Mouse (Mus musculus) CH12.LX (cell line): Measurements from ENCODE around the gene Zfp810. TPM values are rescaled to one million over a fixed set of nuclear protein-coding genes. Genes with fewer than 3 reads are reported as not detected.
"Not testable (repeated sequence)": the region's sequence is repeated elsewhere in the genome, so short reads cannot be mapped to it uniquely, and the experiment has no call there.

ENCODE experiments used
- DNase-seq: peaks from one replicate; pipeline ENCODE4 v3.0.0-alpha.2; 2013; ENCODE audit errors: extremely low read depth
- H3K27ac ChIP-seq: 2 replicates; pipeline ENCODE4 v1.5.1; 2012; ENCODE audit warnings: low read depth, mild to moderate bottlenecking, control low read depth, moderate library complexity; ENCODE audit not compliant: insufficient read depth
- H3K27me3 ChIP-seq: replicated peaks from 2 replicates; pipeline ENCODE3; 2012; ENCODE audit warnings: inconsistent platforms
- H3K36me3 ChIP-seq, 2 experiments: replicated peaks in 1 of 2; 2 replicates each; pipeline versions ENCODE3 to v1.6.1; 2012; ENCODE audit warnings: inconsistent platforms in 1 of 2, low read length in 1 of 2, mild to moderate bottlenecking in 1 of 2, mixed read lengths in 1 of 2, moderate library complexity in 1 of 2; ENCODE audit not compliant: control insufficient read depth in 1 of 2, insufficient read depth in 1 of 2
- H3K4me1 ChIP-seq, 2 experiments: 2 replicates each; pipeline ENCODE4 v1.6.1; 2012; ENCODE audit warnings: inconsistent platforms in 1 of 2, moderate library complexity in 1 of 2; ENCODE audit not compliant: insufficient read depth in 2 of 2, control insufficient read depth in 1 of 2
- H3K4me2 ChIP-seq: 2 replicates; pipeline ENCODE4 v1.6.1; 2012; ENCODE audit warnings: low read depth, mild to moderate bottlenecking, control low read depth; ENCODE audit not compliant: poor library complexity, insufficient read depth, severe bottlenecking
- H3K4me3 ChIP-seq, 3 experiments: fragments of 150-350 bp in 1 of 3; sonication (generic) in 1 of 3; replicated peaks in 1 of 3; 2 replicates each; pipeline versions ENCODE3 to v1.5.1; 2011 to 2012; ENCODE audit warnings: low read depth in 2 of 3, low read length in 2 of 3, mild to moderate bottlenecking in 2 of 3, moderate library complexity in 2 of 3, control low read depth in 1 of 3, improper control_type of control experiment in 1 of 3, inconsistent platforms in 1 of 3, mixed read lengths in 1 of 3; ENCODE audit not compliant: poor library complexity in 1 of 3
- H3K79me2 ChIP-seq: replicated peaks from 2 replicates; pipeline ENCODE4 v1.6.1; 2012; ENCODE audit warnings: mild to moderate bottlenecking, moderate library complexity; ENCODE audit not compliant: control insufficient read depth, poor library complexity, insufficient read depth, severe bottlenecking; ENCODE audit errors: extremely low read depth
- H3K9ac ChIP-seq: 2 replicates; pipeline ENCODE4 v1.6.1; 2012; ENCODE audit warnings: low read depth, mild to moderate bottlenecking, control low read depth, moderate library complexity; ENCODE audit not compliant: insufficient read depth
- H3K9me3 ChIP-seq: replicated peaks from 2 replicates; pipeline ENCODE3; 2012; ENCODE audit warnings: low read length, inconsistent platforms, mixed read lengths
- CHD1 ChIP-seq: IDR thresholded peaks from 2 replicates; pipeline ENCODE4 v1.6.1; 2012; ENCODE audit warnings: low read depth, low read length, improper control_type of control experiment, inconsistent platforms
- CTCF ChIP-seq, 2 experiments: IDR thresholded peaks in 1 of 2; conservative IDR thresholded peaks in 1 of 2; 2 replicates each; pipeline ENCODE4 v1.5.1; 2011 to 2012; ENCODE audit warnings: low read depth in 2 of 2, low read length in 2 of 2, improper control_type of control experiment in 1 of 2, inconsistent platforms in 1 of 2, mild to moderate bottlenecking in 1 of 2, moderate library complexity in 1 of 2
- E2F4 ChIP-seq: IDR thresholded peaks from 2 replicates; pipeline ENCODE4 v1.6.1; 2011; ENCODE audit warnings: low read depth, low read length, improper control_type of control experiment; ENCODE audit not compliant: insufficient replicate concordance
- IRF4 ChIP-seq: IDR thresholded peaks from 2 replicates; pipeline ENCODE4 v1.6.1; 2014; ENCODE audit warnings: low read depth, mild to moderate bottlenecking, inconsistent platforms, low read length, improper control_type of control experiment
- JUN ChIP-seq: IDR thresholded peaks from 2 replicates; pipeline ENCODE4 v1.6.1; 2011; ENCODE audit warnings: low read depth, mild to moderate bottlenecking, low read length, improper control_type of control experiment, moderate library complexity; ENCODE audit not compliant: insufficient read depth
- JUND ChIP-seq: conservative IDR thresholded peaks from 2 replicates; pipeline ENCODE4 v1.6.1; 2011; ENCODE audit warnings: low read depth, low read length, improper control_type of control experiment
- KAT2A ChIP-seq: IDR thresholded peaks from 2 replicates; pipeline ENCODE4 v1.6.1; 2012; ENCODE audit warnings: low read length, improper control_type of control experiment, inconsistent platforms; ENCODE audit not compliant: insufficient replicate concordance
- MAX ChIP-seq: IDR thresholded peaks from 2 replicates; pipeline ENCODE4 v1.6.1; 2011; ENCODE audit warnings: low read length, improper control_type of control experiment
- MEF2A ChIP-seq: IDR thresholded peaks from 2 replicates; pipeline ENCODE4 v1.6.1; 2014; ENCODE audit warnings: low read depth, mild to moderate bottlenecking, inconsistent platforms, low read length, improper control_type of control experiment, borderline replicate concordance
- MXI1 ChIP-seq: IDR thresholded peaks from 2 replicates; pipeline ENCODE4 v1.6.1; 2011; ENCODE audit warnings: mild to moderate bottlenecking, low read depth, low read length, improper control_type of control experiment
- MYC ChIP-seq: IDR thresholded peaks from 2 replicates; pipeline ENCODE4 v1.6.1; 2011; ENCODE audit warnings: low read depth, mild to moderate bottlenecking, improper control_type of control experiment, low read length
- NELFE ChIP-seq: IDR thresholded peaks from 2 replicates; pipeline ENCODE4 v1.6.1; 2011; ENCODE audit warnings: low read depth, low read length, improper control_type of control experiment
- POLR2AphosphoS2 ChIP-seq: IDR thresholded peaks from 2 replicates; pipeline ENCODE4 v1.6.1; 2011; ENCODE audit warnings: low read depth, low read length, improper control_type of control experiment
- RCOR1 ChIP-seq: conservative IDR thresholded peaks from 2 replicates; pipeline ENCODE4 v1.6.1; 2012; ENCODE audit warnings: low read depth, mild to moderate bottlenecking, inconsistent platforms, low read length, improper control_type of control experiment
- SIN3A ChIP-seq: IDR thresholded peaks from 2 replicates; pipeline ENCODE4 v1.6.1; 2012; ENCODE audit warnings: low read length, improper control_type of control experiment, inconsistent platforms
- TBP ChIP-seq: conservative IDR thresholded peaks from 2 replicates; pipeline ENCODE4 v1.6.1; 2011; ENCODE audit warnings: low read depth, low read length, improper control_type of control experiment
- TCF12 ChIP-seq: IDR thresholded peaks from 2 replicates; pipeline ENCODE4 v1.6.1; 2014; ENCODE audit warnings: low read depth, mild to moderate bottlenecking, inconsistent platforms, low read length, improper control_type of control experiment
- ZC3H11A ChIP-seq: IDR thresholded peaks from 2 replicates; pipeline ENCODE4 v1.6.1; 2012; ENCODE audit warnings: low read depth, mild to moderate bottlenecking, inconsistent platforms, low read length, improper control_type of control experiment
- dilution Hi-C: fragments of 300-500 bp; cut with MboI; formaldehyde crosslinking; loops from 2 replicates; pipeline ENCODE4 v1.14.3; 2020; ENCODE audit warnings: low sequenced_read_pairs; ENCODE audit not compliant: extremely low pct_unique_long_range_greater_than_20kb, extremely low pct_ligation_motif_present
- in situ Hi-C: fragments of 300-500 bp; cut with MboI; formaldehyde crosslinking; loops from 3 replicates; pipeline ENCODE4 v1.14.3; 2019; ENCODE audit warnings: low sequenced_read_pairs, low pct_ligation_motif_present, low pct_unique_long_range_greater_than_20kb, mixed read lengths
- polyA plus RNA-seq: library from polyadenylated mRNA; unstranded; fragments of >175 nt; gene quantifications from 2 replicates; pipeline ENCODE4 v1.2.1, GENCODE M21; 2012; ENCODE audit warnings: low read depth; ENCODE audit not compliant: insufficient read length
- total RNA-seq, 2 experiments: library from RNA; depleted of rRNA; stranded (reverse); fragments of 300-350 nt in 1 of 2; fragments of >200 nt in 1 of 2; gene quantifications; 2 replicates each; pipeline ENCODE4 v1.2.3; 2012 to 2014

Gene Zfp810
- total and polyA plus RNA-seq, 3 experiments: 4.3 to 7.5 (median 7.2) TPM

GRCm38 (mm10) chr9:22314066-22314465 is 6.6 kb upstream of the Zfp810 start:
- H3K9me3 ChIP-seq: peaks cover 42% of the 10 kb centered on the region
- no peaks in the 10 kb centered on the region for H3K27me3 ChIP-seq
- in situ Hi-C loops: no loop called here
- TF ChIP-seq TBP (no peak), CTCF (conservative IDR thresholded peaks at IDR 0.05 in 1 of 2, IDR thresholded peaks at IDR 0.05 in 1 of 2; ENCODE audit: low read depth in 2 of 2, low read length in 2 of 2) (no peak), NELFE (no peak), SIN3A (no peak), CHD1 (no peak), MAX (no peak), MXI1 (no peak), ZC3H11A (no peak), E2F4 (no peak)
- no peaks in the 10 kb centered on the region for H3K79me2 ChIP-seq
- no peak overlapping the region for H3K4me3 ChIP-seq
- DNase-seq: no peak
- dilution Hi-C loops: no loop called here
- no peaks in the 10 kb centered on the region for H3K36me3 ChIP-seq
- no peak overlapping the region for H3K9ac ChIP-seq
- H3K4me2 ChIP-seq: no peak overlapping the region
- no peak overlapping the region for H3K27ac ChIP-seq
- peaks cover 0 to 4% of the 10 kb centered on the region in 2 experiments; a peak in 1 of 4 replicates for H3K4me1 ChIP-seq

- Histone ChIP-seq H3K27me3 (no peaks in the 10 kb centered on the region), H3K79me2 (no peaks in the 10 kb centered on the region), H3K9me3 (peaks cover 40% of the 10 kb centered on the region), H3K9ac (no peak overlapping the region), H3K4me3 (no peak overlapping the region), H3K4me2 (no peak overlapping the region), H3K36me3 (no peaks in the 10 kb centered on the region), H3K4me1 (peaks cover 0 to 4% of the 10 kb centered on the region in 2 experiments; a peak in 1 of 4 replicates), H3K27ac (no peak overlapping the region)
- peak; percentile 39 for DNase-seq
- peak; percentile 37; the same call in 1 of the 2 replicates for TF ChIP-seq IRF4
- TF ChIP-seq MYC: no peak
- peak; percentile 39; the same call in 1 of the 2 replicates for TF ChIP-seq JUN
- peak; percentile 66 for TF ChIP-seq JUND
- in situ Hi-C loops (no loop called here), dilution Hi-C loops (no loop called here)
Measured at GRCm38 (mm10) chr9:22313218-22313617, 5.8 kb upstream of the Zfp810 start.

- no peak for DNase-seq
Measured at GRCm38 (mm10) chr9:22309651-22310050, 2.2 kb upstream of the Zfp810 start.

GRCm38 (mm10) chr9:22307920-22308262 is 443 bp upstream of the Zfp810 start:
- peaks cover 0 to 10% of the 10 kb centered on the region in 2 experiments; a peak in 2 of 4 replicates for H3K4me1 ChIP-seq
- H3K9me3 ChIP-seq: peaks cover 29% of the 10 kb centered on the region
- H3K4me2 ChIP-seq, DNase-seq, H3K27me3 ChIP-seq, H3K9ac ChIP-seq, H3K27ac ChIP-seq, H3K79me2 ChIP-seq, dilution Hi-C loops: not testable (repeated sequence)
- in situ Hi-C loops: loop anchor here (5.0 kb wide), 1 partner anchor 81 kb away; the partner anchor contains the start of gene Zfp809
- H3K4me3 ChIP-seq: peak overlapping the region; percentile 53 to 92 (median 91)
- H3K36me3 ChIP-seq: peaks cover 16 to 23% of the 10 kb centered on the region in 2 experiments

More at GRCm38 (mm10) chr9:22309651-22310050, 2.2 kb upstream of the Zfp810 start:
- Histone ChIP-seq H3K27me3 (no peaks in the 10 kb centered on the region), H3K9me3 (peaks cover 26% of the 10 kb centered on the region), H3K4me2 (no peak overlapping the region), H3K79me2 (no peaks in the 10 kb centered on the region), H3K36me3 (peaks cover 6 to 7% of the 10 kb centered on the region in 2 experiments), H3K27ac (no peak overlapping the region), H3K4me3 (no peak overlapping the region), H3K9ac (no peak overlapping the region), H3K4me1 (peaks cover 0 to 15% of the 10 kb centered on the region in 2 experiments; a peak in 2 of 4 replicates)
- in situ Hi-C loops (loop anchor here (5.0 kb wide), 1 partner anchor 82 kb away; the partner anchor contains the start of gene Zfp809), dilution Hi-C loops (no loop called here)
- TF ChIP-seq MXI1 (no peak), TCF12 (no peak), MEF2A (no peak), KAT2A (no peak), RCOR1 (no peak), POLR2AphosphoS2 (no peak), MYC (no peak)
